Mouse (Mus musculus) layer of hippocampus, postnatal 36 days (tissue): ENCODE measurements at regions not wholly inside any gene's neighbourhood (a gene's known extent, or its start where the extent isn't known, plus 50 kb on each side); places are given as distances from the start of the nearest gene placed in this dataset.

ENCODE experiments used
- DNase-seq, 2 experiments: peaks; one replicate each; pipeline ENCODE4 v3.0.0; 2022

GRCm38 (mm10) chr14:78368881-78369280 is 61.0 kb upstream of the Tnfsf11 start:
- DNase-seq: no peak

GRCm38 (mm10) chr14:78364822-78365221 is 57.0 kb upstream of the Tnfsf11 start:
- DNase-seq: no peak

- DNase-seq: no peak
Observed at GRCm38 (mm10) chr14:78363123-78363522, 55.3 kb upstream of the Tnfsf11 start.
